Comparison of ENCODE assay signal across 23 mouse cellular contexts in the genomic region with DNA sequence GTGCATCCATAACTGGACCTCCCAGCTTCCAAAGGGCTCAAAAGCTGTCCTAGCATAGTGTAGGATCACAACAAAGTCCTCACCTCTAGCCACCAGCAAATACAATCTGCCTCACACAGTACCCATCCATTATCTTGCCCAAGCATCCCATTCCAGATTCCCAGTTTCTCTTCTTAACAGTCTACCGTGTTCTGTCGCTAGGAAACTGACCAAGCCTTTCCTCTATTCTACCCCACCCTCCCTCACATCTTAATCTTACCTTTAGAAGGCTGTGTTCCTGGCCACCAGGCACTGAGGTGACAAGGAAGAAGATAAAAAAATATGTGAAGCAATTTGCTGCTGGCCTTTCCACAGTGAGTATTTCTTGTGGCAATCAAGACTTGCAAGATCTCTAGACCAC. TPM values are rescaled to one million over a fixed set of nuclear protein-coding genes. Genes with fewer than 3 reads are reported as not detected.
DNase-seq lines count a peak whose midpoint lies in the region; ATAC-seq and TF ChIP-seq lines count a peak whose summit lies in the region.
"Had no signal": no experiment of that assay in that cellular context is flagged by ENCODE, and none has a peak within 500 bp of the region (broad histone marks: within the 10 kb centered on the region; RNA-seq: fewer than 3 reads in every experiment).

No protein-coding gene starts in this region.

- H3K4me3 ChIP-seq in forebrain, embryonic 11.5 days (ENCODE audit: low read depth, low read length), result no peak overlapping the region
- no peak overlapping the region for H3K4me3 ChIP-seq in forebrain, embryonic 14.5 days (ENCODE audit: low read depth, low read length)
- no peak overlapping the region for H3K4me3 ChIP-seq in stomach, postnatal 0 days (ENCODE audit: low read depth, low read length)

- no peak for TF ChIP-seq CTCF in stomach, postnatal 0 days (IDR thresholded peaks at IDR 0.05; ENCODE audit: low read depth)

- TF ChIP-seq EP300 in stomach, postnatal 0 days (optimal IDR thresholded peaks at IDR 0.05), result no peak

- H3K9ac ChIP-seq in forebrain, embryonic 11.5 days (ENCODE audit: low read length), result no peak overlapping the region
- no peak overlapping the region for H3K9ac ChIP-seq in forebrain, embryonic 14.5 days (ENCODE audit: low read length)
- no peak overlapping the region for H3K9ac ChIP-seq in stomach, postnatal 0 days (ENCODE audit: low read length)

- intact Hi-C loops in heart, postnatal 10 days (cut with DNase I), result no loop called here

- WGBS in forebrain, embryonic 11.5 days, result 81% methylated on average over 2 of the region's 2 CpGs
- 81% methylated on average over 2 of the region's 2 CpGs for WGBS in forebrain, embryonic 14.5 days
- 50% methylated on average over 2 of the region's 2 CpGs for WGBS in stomach, postnatal 0 days

- no peak for ATAC-seq in forebrain, embryonic 11.5 days (replicated peaks; ENCODE audit: low FRiP score)
- no peak for ATAC-seq in forebrain, embryonic 14.5 days
- peak; percentile 64; the same call in 1 of the 2 replicates for ATAC-seq in stomach, postnatal 0 days (ENCODE audit: low FRiP score, low TSS enrichment)
- ATAC-seq: activated CD4-positive, CD25-positive, alpha-beta regulatory T cell, adult 4 months; CD4-positive, CD25-positive, alpha-beta regulatory T cell, adult 4 months; Patski had no signal

- H3K27me3 ChIP-seq in forebrain, embryonic 11.5 days (ENCODE audit: control insufficient read depth, insufficient read depth, low read length), result no peaks in the 10 kb centered on the region
- H3K27me3 ChIP-seq in forebrain, embryonic 14.5 days (replicated peaks; ENCODE audit: control insufficient read depth, insufficient read depth, low read length), result no peaks in the 10 kb centered on the region
- no peaks in the 10 kb centered on the region for H3K27me3 ChIP-seq in stomach, postnatal 0 days (ENCODE audit: control insufficient read depth, insufficient read depth, low read length)
- H3K27me3 ChIP-seq: CH12.LX had no signal

- H3K4me1 ChIP-seq in forebrain, embryonic 11.5 days (replicated peaks; ENCODE audit: control insufficient read depth, insufficient read depth, low read length), result no peaks in the 10 kb centered on the region
- peaks cover 11% of the 10 kb centered on the region for H3K4me1 ChIP-seq in forebrain, embryonic 14.5 days (ENCODE audit: control insufficient read depth, insufficient read depth, low read length)
- no peaks in the 10 kb centered on the region for H3K4me1 ChIP-seq in stomach, postnatal 0 days (replicated peaks; ENCODE audit: control insufficient read depth, insufficient read depth)

- DNase-seq in forebrain, embryonic 11.5 days (ENCODE audit: low spot score), result peak; percentile 9
- no peak for DNase-seq in forebrain, embryonic 14.5 days (ENCODE audit: low spot score)
- DNase-seq in heart, adult 11 months, result peak; percentile 56
- no peak for DNase-seq in heart, postnatal 10 days
- DNase-seq in stomach, postnatal 0 days (ENCODE audit: low spot score), result no peak
- DNase-seq in urinary bladder, postnatal 14 days (ENCODE audit: low spot score), result no peak
- DNase-seq: adrenal gland, adult 2 months; adrenal gland, adult 8-10 months; adrenal gland, postnatal 10 days; adrenal gland, postnatal 14 days; adrenal gland, postnatal 25 days; adrenal gland, postnatal 36 days; B cell, adult 2 months; cerebellum, adult 11 months; cerebellum, adult 11-12 months; cerebellum, adult 18-20 months had no signal

- no peaks in the 10 kb centered on the region for H3K9me3 ChIP-seq in forebrain, embryonic 11.5 days (ENCODE audit: control insufficient read depth, low read length)
- no peaks in the 10 kb centered on the region for H3K9me3 ChIP-seq in forebrain, embryonic 14.5 days (replicated peaks; ENCODE audit: control insufficient read depth, low read length)
- no peaks in the 10 kb centered on the region for H3K9me3 ChIP-seq in stomach, postnatal 0 days (ENCODE audit: control insufficient read depth, low read length)
- H3K9me3 ChIP-seq: G1E had no signal

- no peaks in the 10 kb centered on the region for H3K36me3 ChIP-seq in forebrain, embryonic 11.5 days (ENCODE audit: control insufficient read depth, insufficient read depth, low read length)
- no peaks in the 10 kb centered on the region for H3K36me3 ChIP-seq in forebrain, embryonic 14.5 days (ENCODE audit: control insufficient read depth, insufficient read depth, low read length)
- no peaks in the 10 kb centered on the region for H3K36me3 ChIP-seq in stomach, postnatal 0 days (ENCODE audit: control insufficient read depth, insufficient read depth, low read length)
- H3K36me3 ChIP-seq: G1E had no signal

- no peak overlapping the region for H3K4me2 ChIP-seq in forebrain, embryonic 11.5 days (ENCODE audit: low read depth, low read length, severe bottlenecking)
- H3K4me2 ChIP-seq in forebrain, embryonic 14.5 days (ENCODE audit: low read length), result no peak overlapping the region
- no peak overlapping the region for H3K4me2 ChIP-seq in stomach, postnatal 0 days (replicated peaks; ENCODE audit: low read depth)

- no peak overlapping the region for H3K27ac ChIP-seq in forebrain, embryonic 11.5 days (ENCODE audit: low read depth, low read length)
- no peak overlapping the region for H3K27ac ChIP-seq in forebrain, embryonic 14.5 days (ENCODE audit: low read depth, low read length)
- no peak overlapping the region for H3K27ac ChIP-seq in stomach, postnatal 0 days (replicated peaks)

RNA-seq across cellular contexts. Expression of a gene that starts 14.8 kb away (rescaled TPM):
- 0.05 and 0.20 TPM in 2 replicates for polyA plus RNA-seq in forebrain, embryonic 11.5 days (2014; fragmentation: Nextera tagmentation; extraction: Ambion mirVana)
- polyA plus RNA-seq in forebrain, embryonic 14.5 days (2014; fragmentation: Nextera tagmentation; extraction: Ambion mirVana), result 0.44 and 0.49 TPM in 2 replicates
- under 1 TPM; 0.65 to 0.67 TPM for total RNA-seq in heart, postnatal 10 days (2021)
- 0.13 and 0.16 TPM in 2 replicates for polyA plus RNA-seq in stomach, postnatal 0 days (2015; fragmentation: Nextera tagmentation; extraction: Ambion mirVana)
- total RNA-seq: CH12.LX, MEL had no signal
- polyA plus RNA-seq: C2C12, G1E had no signal

Comparison
In these comparisons a context has a peak if more than half of its experiments do, and no peak if none do; other contexts are left out.
1. DNase-seq: peak in forebrain, embryonic 11.5 days (single experiment) and heart, adult 11 months (single experiment); none in forebrain, embryonic 14.5 days (single experiment), heart, postnatal 10 days (0 of 2), stomach, postnatal 0 days (single experiment) and urinary bladder, postnatal 14 days (single experiment).